Mouse (Mus musculus): ENCODE measurements around the gene Anxa10. TPM values are rescaled to one million over a fixed set of nuclear protein-coding genes. Genes with fewer than 3 reads are reported as not detected.

Gene Anxa10
- polyA plus RNA-seq, 1 experiment from 2014 or later: not detected

Other genes starting within 250 kb of the Anxa10 start
- 123 and 126 TPM in 2 replicates for gene Palld, start 220.5 kb downstream of the Anxa10 start, polyA plus RNA-seq (2015; fragmentation: Nextera tagmentation; extraction: Ambion mirVana)
- 0.58 and 0.92 TPM in 2 replicates for gene Ddx60, start 195.1 kb downstream of the Anxa10 start, polyA plus RNA-seq (2015; fragmentation: Nextera tagmentation; extraction: Ambion mirVana)

Data from limb, embryonic 15.5 days (tissue).